Mouse (Mus musculus) lung, postnatal 14 days (tissue): Measurements from ENCODE around the gene Kcnj15.

Source experiments
- DNase-seq: peaks from one replicate; pipeline ENCODE4 v3.0.0; 2021

The Kcnj15 gene

DNA sequence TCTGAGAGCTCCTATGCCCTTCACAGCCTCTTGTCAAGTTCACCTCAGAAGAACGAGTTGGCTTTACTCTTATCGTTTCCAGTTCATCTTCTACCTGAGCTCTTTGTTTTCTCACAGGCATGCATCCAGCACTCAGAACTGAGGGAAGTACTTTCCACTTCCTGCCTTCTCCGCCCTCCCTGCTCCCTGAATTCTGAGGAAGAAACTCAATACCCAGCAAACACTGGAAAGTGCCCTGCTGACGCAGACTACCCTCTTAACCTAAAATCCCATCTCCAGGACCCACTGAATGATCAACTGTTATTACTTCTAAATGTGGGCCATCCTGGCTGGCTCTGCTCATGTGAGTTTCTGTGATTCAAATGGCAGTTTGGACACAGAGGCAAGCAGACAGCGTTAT is 8.7 kb upstream of the Kcnj15 start:
- DNase-seq = peak; percentile 27

DNA sequence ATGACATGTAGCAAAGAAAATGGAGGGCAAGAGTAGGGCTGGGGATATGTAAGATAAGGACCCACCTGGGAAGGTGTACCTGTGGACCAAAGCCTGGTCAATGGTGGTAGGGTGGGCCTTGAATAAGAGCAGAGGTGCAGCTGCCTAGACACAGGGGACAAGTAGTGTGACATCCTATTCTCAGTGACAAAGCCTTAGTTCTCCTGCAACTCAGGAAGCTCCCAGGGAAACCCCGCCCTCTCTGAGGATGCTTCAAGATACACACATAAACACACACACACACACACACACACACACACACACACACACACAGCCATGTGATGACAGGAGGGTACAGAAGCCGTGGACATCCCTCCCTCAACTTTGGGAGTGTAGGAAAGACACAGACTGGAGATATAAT is 710 bp upstream of the Kcnj15 start:
- DNase-seq = no peak

DNA sequence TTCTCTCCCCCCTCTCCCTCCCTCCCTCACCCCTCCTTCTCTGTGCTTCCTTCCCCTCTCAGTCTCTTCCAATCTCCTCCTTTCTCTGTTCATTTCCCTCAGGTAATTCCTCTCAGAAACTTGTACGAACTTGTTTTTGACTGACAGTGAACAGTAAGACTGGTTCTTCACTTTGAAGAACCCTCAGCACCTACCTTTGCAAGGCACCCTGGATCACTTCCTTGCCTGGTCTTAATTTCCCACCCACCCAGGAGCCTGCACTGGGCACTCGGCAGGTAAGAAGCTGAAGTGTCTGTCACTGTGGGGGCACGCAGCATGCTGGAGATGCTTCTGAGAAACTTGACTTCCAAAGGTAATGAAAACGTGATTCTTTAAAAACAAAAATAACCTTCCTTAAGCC is 742 bp downstream of the Kcnj15 start:
- DNase-seq = no peak

DNA sequence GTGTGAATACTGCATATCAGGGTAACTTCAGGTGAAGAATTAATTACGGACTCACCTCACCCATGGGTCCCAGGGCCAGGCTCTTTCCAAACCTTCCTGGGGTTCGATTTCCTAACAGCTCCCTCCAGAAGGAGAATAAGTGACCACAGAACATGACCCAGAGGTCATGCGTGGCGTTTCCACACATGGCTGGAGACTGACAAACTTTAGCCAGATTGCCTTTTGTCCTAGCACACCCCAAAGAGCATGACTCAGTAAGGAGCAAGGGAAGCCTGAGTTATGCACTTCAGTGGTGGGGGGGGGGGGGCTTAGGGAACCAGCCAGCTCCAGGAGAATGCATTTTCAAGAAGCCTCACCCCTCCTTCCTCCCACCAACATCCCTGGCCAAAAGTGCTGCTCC is 2.1 kb downstream of the Kcnj15 start:
- DNase-seq = no peak

DNA sequence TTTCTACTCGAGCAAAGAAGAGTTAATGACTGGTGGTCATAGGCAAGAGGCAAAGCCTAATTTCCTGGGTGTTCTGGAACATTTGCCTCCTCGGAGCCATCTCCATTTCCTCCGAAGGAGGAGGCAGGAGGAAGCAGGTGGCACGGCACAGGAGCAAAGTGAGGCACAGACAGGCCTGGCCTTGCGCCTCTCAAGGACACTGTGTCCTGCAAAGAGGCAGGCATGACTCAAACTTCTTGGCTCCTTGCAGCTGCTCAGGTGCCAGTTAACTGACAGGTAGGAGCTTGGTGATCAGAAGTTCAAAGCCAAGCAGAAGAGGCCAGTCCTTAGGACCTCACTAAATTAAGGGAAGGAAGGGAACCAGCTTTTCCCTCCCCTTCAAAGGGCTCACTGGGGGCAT is 3.3 kb downstream of the Kcnj15 start:
- no peak for DNase-seq

DNA sequence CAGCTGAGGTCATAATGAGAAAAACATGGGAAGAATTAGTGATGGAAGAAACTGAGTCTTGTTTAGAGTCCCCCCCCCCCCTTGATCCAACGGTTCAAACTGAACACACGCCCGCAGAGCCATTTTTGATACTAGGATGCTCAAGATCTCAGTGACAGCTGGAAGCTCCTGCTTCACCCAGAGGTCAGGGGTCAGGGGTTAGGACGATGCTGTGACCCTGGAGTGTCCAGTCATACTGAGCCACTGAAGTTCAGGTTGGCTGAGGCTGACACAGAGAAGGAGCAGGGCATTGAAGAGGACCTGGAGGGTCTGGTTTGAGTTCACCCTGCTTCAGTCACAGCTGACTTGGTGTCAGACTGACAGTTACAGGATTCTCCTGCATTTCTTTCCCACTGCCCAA is 4.4 kb downstream of the Kcnj15 start:
- DNase-seq = no peak

DNA sequence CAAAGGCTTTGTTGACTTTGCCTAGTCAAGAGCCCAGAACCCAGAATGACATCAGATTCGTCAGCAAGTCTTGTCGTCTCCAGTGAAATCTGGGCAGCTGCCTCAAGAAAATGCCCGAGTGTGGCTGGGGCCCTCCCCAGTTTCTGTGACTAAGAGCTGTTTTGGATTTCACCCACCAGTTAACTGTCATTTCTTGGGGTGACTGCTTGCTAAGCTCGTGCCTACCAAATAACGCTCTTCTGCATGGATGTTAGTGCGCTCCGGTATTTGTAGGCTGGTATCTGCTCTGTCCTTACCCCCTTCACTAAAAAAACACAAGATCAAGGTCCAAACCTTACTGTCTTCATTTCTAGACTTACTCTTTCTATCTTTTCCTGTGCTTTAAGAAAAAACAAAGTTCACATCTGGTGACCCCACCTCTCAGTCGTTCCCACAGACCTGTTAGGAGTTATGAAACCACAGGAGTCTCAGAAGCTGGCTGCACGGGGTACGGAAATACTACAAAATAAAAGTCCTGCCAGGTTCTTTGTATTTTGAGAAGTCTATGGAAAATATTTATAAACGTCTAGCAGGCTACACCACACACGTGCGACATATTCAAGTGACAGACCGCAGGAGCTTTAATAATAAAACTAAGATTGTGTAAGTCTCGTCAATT is 5.5 kb downstream of the Kcnj15 start:
- no peak for DNase-seq

DNA sequence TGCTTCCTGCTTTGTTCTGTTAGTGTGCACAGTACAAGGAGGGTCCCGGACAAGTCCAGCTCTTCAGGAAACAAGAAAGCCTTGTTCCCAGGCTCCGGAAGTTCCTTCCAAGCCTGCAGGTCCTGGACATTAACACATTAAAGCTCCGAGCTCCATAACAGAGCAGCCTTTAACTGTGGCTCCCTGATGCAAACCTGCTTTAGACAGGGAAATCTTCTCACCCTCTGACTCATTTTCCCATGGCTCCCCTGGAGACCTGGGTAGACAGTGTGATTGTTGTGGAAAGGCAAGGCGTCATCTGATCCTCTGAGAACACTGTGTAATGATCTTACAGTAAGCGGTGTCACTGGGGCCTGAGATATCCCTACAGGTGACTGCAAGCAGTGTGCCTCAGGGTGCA is 7.0 kb downstream of the Kcnj15 start:
- DNase-seq = no peak

DNA sequence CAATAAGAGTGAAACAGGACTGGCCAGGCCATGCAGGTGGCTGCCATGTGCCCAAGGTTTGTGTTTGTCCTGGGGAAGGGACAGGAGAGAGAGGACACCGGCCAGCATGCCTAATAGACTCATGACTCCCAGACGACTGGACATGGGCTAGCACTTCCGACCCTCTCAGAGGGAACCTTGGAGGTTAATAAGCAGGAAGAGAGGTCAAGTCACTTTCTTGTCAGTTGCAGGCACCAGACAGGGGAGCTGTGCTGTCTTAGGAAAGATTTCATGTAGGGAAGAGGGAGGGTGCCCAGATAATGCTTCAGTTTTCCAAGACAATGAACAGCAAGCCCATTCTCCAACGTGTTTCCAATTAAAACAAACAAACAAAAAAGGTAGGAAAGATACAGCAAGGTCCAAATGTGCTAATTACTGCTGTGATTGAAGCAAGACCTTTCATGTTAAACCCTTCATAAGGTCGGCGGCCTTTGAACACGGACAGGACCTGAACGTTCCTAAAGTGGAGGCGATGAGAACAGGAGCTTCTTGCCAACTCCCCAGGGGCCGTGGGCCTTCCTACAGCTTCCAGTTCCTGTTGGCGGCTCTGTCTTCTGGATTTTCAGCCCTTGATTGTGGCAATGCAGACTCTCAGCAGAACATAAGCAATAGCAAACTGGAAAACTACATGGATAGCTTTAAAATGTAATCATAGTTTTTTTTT is 10.3 kb downstream of the Kcnj15 start:
- no peak for DNase-seq

DNA sequence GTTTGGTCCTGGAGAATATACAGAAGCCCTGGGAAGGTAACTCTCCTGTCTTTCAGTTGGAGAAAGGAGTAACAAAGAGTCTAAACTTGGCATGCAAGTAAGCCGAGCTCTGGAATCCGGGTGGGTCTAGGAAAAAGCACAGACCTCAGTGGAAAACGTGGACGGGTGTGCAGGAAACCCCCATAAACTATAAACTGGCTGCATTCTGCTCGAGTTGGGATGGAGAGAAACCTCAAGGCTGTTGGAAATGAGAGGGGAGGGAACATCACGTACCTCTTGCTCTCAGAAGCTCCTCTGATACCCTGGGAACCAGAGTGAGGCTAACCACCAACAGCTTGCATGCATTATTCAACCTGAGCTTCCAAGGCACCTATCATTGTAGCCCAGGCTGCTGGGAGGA is 12.3 kb downstream of the Kcnj15 start:
- no peak for DNase-seq

DNA sequence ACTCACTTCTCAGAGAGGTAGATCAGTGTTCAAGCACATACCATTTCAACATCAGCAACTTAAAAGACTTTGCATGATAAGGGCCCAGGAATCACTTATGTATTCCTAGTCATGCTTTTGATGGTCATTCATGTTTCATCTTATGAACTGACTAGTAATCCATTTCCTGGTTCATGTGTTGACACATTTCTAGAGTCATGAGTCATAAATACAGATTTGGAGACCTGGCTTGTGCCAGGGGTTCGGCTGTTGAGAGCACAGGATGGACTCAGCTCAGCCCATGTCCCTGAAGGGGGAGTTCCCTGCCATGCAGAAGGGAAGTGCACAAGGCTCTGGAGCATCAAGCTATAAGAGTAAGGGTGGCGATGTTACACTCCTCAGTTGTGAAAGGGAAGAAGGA is 15.7 kb downstream of the Kcnj15 start:
- no peak for DNase-seq

DNA sequence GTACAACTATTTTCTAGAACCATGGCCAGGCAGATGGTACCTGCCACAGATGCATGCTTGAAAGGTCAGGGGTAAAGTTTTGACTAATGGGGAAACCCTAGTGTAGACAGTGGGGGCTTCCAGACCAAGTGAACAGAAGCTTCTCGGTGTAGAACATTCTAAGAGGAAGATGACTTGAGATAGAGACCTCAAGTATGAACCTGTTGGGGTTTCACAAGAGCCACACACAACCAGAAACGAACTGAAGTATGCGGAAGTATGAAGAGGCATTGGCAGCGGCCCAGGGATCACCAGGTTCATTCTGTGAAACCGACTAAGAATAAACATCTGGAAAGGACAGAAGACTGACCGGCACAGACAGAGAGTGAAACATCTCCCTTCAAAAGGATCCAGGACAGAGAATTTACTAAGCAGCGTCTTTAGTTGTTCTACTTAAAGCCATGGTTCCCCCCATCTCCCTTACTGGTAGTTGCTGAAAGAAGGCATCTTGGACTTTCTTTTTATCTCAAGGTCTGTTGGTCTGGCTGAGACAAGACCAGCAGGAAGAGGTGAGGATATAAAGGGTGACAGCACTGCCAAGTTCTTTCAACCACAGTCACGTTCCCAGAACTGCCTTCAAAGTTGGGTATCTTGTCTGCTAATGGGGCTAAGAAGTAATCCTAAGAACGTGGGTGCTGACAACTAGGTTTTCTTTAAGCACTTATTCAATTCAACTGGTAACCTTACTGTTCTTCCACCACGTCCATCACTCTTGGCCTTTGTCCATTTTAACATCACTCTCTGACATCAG is 18.6 kb downstream of the Kcnj15 start:
- DNase-seq = peak; percentile 64

DNA sequence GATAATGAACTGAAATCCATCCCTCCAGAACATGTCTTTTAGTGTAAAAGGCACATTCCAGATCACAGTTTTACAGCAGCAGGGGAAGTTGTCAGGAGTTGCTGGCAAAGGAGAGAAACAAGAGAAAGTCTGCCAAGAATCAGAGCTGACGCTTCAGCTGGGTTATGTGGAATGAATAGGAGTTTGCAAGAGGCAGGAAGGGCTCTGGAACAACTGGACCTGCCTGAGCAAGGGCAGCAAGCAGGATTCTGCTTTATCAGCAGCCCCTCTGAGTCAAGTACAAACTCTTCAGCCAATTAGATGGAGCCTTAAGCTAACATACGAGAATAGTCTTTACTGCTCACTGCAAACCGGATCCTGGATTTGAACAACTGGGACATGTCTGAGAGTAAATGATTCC is 21.7 kb downstream of the Kcnj15 start:
- DNase-seq = no peak

DNA sequence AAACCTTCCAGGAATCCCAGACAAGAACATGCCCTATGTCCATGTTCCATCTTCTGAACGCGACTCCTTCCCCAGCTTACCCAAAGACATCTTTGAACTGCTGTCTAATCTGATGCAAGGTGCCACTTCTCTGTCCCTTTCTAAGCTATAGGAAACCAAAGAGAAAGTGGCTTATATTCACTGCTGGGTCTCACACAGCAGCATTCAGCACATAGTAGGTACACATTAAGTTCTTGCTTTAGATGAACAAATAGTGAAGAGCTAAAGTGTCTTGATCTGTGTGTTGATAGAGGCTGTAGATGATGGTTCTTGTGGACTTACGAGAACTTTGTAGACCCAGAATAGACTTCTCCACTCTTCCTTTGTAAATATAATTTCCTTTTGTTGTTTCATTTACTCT is 23.0 kb downstream of the Kcnj15 start:
- no peak for DNase-seq

DNA sequence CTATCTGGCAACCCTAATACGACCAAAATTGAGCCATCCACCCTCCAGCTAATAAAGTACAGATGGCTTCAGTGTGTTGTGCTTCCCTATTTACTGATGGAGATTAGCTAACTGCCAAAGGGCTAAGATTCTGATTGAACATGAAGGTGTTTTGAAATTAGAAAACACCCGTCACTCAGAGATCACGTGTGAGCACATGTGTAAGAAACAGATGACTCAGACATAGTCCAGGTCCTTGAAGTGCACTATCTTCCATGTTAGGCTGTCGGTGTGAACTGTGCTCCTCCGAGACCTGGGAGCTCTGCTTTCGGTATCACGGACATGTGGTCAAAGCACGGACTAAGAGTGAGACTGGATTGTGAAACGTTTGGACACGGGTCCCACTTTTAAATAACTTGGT is 26.0 kb downstream of the Kcnj15 start:
- no peak for DNase-seq

DNA sequence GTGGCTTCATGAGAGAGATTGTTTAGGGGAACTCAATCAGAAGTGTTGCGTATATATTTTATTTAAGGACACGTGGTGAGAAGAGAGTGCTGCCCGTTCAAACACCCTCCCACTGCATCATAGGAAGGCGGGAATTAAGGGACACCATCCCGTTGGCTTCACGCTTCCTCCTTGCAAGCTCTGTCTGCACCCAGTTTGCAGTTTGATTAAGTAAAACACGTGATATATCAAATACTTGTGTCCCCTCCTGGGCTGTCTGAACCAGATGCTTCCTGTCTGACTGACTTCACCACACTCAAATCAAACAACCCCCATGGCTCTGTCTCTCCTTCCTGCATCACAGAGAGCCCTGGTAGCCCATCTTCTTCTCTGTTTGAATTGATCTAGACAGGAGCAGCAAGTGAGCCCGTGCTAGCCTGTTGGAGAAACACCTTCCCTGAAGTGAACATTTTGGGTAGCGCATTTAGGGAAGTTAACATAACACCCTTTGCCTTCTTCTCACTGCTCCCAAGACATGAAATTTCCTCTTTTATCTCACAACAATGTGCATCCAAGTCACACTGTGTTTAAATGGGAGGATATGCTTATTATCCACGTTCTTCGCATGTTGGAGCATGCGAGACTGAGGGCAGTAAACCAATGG is 26.8 kb downstream of the Kcnj15 start:
- no peak for DNase-seq

DNA sequence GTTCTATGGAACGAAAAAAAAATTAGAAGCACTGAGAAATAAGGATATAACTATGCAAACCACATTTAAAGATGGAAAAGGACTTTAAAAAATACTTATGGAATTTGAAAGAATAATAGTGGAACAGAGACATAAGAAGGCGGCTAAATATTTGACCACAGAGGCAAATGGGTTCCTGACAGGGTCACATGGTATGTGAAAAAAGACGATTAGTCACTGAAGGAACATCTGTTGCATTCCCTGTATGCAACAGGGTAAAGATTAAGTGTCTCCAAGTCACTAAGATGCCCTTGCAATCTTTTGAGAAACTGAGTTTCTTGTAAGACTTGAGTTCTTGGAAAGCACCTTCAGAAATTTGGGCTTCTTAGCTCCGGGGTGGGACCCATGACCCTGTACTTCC is 27.7 kb downstream of the Kcnj15 start:
- no peak for DNase-seq

DNA sequence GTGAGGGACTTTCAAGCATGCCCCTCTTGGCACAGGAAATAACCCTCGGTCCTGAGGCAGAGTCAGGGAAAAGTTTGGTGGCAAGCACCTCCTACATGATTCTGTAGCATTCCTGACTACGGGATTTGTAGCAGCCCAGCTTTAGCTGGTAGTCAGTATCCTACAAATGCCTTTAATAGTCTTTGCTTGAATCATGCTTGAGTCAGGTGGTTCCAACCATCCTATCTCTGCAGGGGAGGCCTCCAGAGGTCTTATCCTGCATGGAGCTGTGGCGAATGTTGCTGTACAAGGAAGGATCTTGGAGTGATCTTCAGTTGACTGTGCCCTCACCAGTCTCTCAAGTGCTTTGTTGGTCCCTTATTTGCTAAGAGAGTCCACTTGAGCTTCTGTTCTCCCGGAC is 28.4 kb downstream of the Kcnj15 start:
- no peak for DNase-seq

DNA sequence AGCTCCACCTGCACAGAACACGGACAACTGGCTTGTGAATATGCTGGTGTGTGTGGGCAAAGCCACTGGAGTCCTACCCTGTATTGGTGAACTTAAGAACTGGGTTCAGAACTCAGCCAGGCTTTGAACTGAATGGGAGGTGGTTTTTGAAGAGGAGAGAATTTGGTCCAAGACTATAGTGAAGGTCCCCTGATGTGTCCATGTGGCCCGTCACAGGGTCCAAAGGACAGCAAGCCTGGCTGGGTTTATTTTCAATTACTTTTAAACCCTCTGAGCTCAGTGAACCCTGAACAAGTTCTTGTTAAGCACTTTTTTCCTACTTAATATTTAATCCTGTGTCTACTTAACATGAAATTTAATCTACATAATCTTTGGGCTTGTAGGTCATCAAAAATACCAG is 30.3 kb downstream of the Kcnj15 start:
- DNase-seq = no peak

DNA sequence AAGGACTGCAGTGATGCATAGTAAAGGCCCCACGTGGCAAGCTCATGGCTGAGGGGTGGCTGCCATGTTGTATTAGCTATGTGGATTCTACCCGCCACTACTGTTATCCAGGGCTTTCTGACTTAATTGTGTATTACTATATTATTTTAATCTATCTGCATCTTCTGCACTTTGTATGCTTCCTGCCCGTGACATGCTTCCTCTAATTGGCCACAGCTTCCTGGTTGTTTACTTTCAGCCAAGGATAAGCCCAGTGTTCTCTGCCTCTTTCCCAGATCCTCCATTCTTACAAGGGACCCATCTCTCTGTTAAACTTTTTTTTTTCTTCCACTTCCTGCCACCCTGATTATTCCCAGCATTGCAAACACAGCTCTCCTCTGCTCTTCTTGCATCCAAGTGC is 32.0 kb downstream of the Kcnj15 start:
- no peak for DNase-seq

DNA sequence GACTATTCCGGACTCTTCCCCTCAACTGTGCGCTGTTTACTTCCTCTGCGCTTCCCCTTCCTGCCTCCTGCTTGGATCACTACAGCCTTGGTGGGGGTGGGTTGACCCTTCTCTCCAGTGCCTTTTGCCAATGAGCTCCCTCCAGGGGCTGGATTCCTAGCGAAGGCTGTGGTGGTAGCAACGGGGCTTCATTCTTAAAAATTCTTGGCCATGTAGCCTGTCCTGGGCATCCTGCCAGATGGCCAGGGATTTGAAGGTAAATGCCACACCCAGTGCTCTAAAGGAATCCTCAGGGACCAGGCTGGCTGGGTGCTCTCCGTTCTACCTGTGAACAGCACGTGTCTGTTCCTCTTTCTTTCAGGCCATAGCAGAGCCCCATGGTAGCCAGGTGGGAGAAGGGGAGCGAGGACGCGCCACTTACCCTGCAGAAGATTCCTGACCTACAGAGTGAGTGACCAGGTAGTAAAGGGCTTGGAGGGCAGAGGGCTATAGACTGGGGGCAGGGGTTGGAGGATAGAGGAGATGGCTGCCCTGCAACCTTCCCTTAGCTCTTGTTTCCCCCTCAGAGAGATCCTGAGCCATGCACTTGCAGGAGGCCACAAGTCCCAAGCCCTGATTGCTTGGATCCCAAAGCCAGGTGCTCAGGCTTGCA is 34.2 kb downstream of the Kcnj15 start:
- DNase-seq = peak; percentile 61

DNA sequence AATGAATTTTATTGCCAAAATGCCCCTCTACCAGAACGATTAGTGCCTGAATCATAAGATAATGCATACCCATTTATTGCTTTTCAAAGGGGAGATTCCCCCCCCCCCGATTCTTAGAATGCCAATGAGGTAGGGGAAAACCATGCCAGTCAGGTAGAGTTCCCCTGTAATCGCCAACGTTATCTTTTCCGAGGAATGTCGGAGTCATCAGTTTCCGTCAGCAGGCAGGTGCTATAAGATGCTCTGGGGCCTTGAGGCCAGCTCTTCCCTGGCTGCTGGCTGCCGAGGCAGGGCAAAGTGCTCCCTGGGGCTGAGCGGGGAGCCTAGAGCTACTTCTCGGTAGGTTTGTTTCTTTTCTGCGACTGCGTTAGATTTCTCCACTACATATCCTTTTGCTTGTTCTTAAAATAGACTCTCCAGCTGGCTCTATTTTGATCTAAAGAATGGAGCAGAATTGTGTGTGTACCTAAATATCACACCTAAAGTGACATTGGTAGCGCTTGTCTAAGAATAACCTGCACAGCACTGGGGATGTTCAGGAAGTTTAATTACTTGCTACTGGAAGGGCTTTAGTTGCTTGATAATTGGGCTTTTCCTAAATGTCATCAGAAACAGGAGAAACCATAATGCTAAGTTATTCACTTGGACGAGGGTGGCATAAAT is 35.6 kb downstream of the Kcnj15 start:
- DNase-seq = no peak

DNA sequence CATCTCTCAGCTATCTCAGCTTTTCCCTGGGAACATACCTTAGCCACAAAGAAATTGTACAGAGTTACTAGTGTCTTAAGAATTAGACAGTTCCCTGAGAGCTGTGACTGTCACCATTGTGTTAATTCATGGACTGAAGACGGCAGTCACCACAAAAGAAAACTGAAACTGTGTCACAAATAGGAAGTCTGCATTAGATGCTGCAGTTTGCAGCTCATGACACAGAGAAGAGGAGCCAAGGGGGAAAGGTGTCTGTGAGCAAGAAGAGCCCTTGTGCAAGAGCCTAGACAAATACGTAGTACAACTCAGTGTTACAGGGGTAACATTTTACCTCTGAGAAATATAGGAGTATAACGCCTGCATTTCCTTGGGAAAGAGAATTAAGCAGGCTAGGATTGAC is 40.3 kb downstream of the Kcnj15 start:
- no peak for DNase-seq
